Mouse (Mus musculus) liver, embryonic 11.5 days (tissue): ENCODE data around the gene Mxra7. TPM values are rescaled to one million over a fixed set of nuclear protein-coding genes. Genes with fewer than 3 reads are reported as not detected.
"Not testable (repeated sequence)": the region's sequence is repeated elsewhere in the genome, so short reads cannot be mapped to it uniquely, and the experiment has no call there.

ENCODE experiments used
- ATAC-seq: fragments of 200-750 bp; cut with Nextera tagmentation; replicated peaks from 2 replicates; pipeline ENCODE4 v1.8.0; 2017; ENCODE audit warnings: moderate number of reproducible peaks, mild to moderate bottlenecking, moderate TSS enrichment, moderate library complexity; ENCODE audit not compliant: low FRiP score
- DNase-seq: peaks from one replicate; pipeline ENCODE4 v3.0.0-alpha.2; 2017; ENCODE audit warnings: low spot score
- H3K27ac ChIP-seq: fragments of 300-500 bp; sonication (generic); 2 replicates; pipeline ENCODE4 v1.5.1; 2014; ENCODE audit warnings: mild to moderate bottlenecking, low read depth, low read length, control low read depth
- H3K27me3 ChIP-seq: fragments of 300-500 bp; sonication (generic); replicated peaks from 2 replicates; pipeline ENCODE4 v1.6.1; 2014; ENCODE audit warnings: low read length, mixed read lengths; ENCODE audit not compliant: control insufficient read depth, insufficient read depth
- H3K36me3 ChIP-seq: fragments of 300-500 bp; sonication (generic); 2 replicates; pipeline ENCODE4 v1.6.1; 2014; ENCODE audit warnings: mild to moderate bottlenecking, low read length, moderate library complexity, mixed read lengths; ENCODE audit not compliant: control insufficient read depth, insufficient read depth
- H3K4me1 ChIP-seq: fragments of 300-500 bp; sonication (generic); replicated peaks from 2 replicates; pipeline ENCODE4 v1.6.1; 2014; ENCODE audit warnings: low read length, mixed read lengths; ENCODE audit not compliant: control insufficient read depth, insufficient read depth
- H3K4me2 ChIP-seq: fragments of 300-500 bp; sonication (generic); 2 replicates; pipeline ENCODE4 v1.6.1; 2014; ENCODE audit warnings: mild to moderate bottlenecking, control low read depth, moderate library complexity
- H3K4me3 ChIP-seq: fragments of 300-500 bp; sonication (generic); 2 replicates; pipeline ENCODE4 v1.5.1; 2014; ENCODE audit warnings: low read depth, low read length, control low read depth
- H3K9ac ChIP-seq: fragments of 300-500 bp; sonication (generic); 2 replicates; pipeline ENCODE4 v1.6.1; 2014; ENCODE audit warnings: low read depth, low read length, control low read depth
- H3K9me3 ChIP-seq: fragments of 300-500 bp; sonication (generic); 2 replicates; pipeline ENCODE4 v1.6.1; 2016; ENCODE audit warnings: low read length, inconsistent platforms, mixed read lengths; ENCODE audit not compliant: control insufficient read depth
- WGBS: fragments of 180-500 bp; shearing (Covaris S2); extraction: QIAGEN DNeasy Blood & Tissue Kit; methylation state at CpG from one replicate; pipeline ENCODE4 v1.1.7; 2014; 5-methylcytosine and 5-hydroxymethylcytosine counted together
- polyA plus RNA-seq: library from polyadenylated mRNA; unstranded; fragments of >200 nt; fragmentation: Nextera tagmentation; extraction: Ambion mirVana; gene quantifications from 2 replicates; pipeline ENCODE4 v1.2.1, GENCODE M21; 2014

Mxra7 gene
- polyA plus RNA-seq, 1 experiment from 2014 or later, result 9.3 TPM

DNA sequence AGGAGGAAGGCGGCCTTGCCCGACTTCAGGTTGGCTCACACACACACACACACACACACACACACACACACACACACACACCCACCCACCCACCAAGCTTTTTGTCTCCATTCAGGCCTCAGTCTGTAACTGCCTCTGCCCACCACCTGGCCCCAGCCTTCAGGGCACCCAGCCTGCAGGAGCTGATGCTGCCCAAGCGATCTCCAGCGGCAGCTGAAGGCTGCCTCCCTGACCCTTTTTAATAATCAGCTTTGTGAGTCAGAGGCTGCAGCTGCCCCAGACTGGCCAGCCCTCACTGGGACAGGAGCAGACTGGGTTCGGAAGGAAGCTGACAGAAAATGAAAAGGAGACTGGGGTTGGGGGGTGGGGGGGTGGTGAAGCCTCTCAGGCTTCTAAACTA, 2.6 kb downstream of the Mxra7 start:
- H3K9me3 ChIP-seq, result no peaks in the 10 kb centered on the region
- H3K4me2 ChIP-seq, result no peak overlapping the region
- H3K36me3 ChIP-seq, result no peaks in the 10 kb centered on the region
- DNase-seq (no peak), ATAC-seq (no peak)
- H3K9ac ChIP-seq, result no peak overlapping the region
- no peak overlapping the region for H3K4me3 ChIP-seq
- H3K27ac ChIP-seq, result no peak overlapping the region; the same call in 1 of the 2 replicates
- peaks cover 3% of the 10 kb centered on the region; the same call in 1 of the 2 replicates for H3K27me3 ChIP-seq
- WGBS, result 59% methylated on average over 5 of the region's 5 CpGs
- peaks cover 11% of the 10 kb centered on the region for H3K4me1 ChIP-seq

DNA sequence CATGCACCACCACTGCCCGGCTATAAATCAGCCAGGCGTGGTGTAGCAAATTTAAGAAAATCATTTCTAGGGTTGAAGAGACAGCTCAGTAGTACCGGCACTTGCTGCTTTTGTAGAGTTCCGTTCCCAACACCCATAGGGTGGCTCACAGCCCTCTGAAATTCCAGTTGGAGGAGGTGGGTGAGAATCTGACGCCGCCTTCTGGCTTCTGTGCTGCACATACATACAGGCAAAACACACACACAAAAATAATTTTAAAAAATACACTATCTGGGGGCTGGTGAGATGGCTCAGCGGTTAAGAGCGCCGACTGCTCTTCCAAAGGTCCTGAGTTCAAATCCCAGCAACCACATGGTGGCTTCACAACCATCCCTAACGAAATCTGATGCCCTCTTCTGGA, 4.0 kb downstream of the Mxra7 start:
- H3K9ac ChIP-seq, H3K9me3 ChIP-seq, DNase-seq, ATAC-seq, H3K36me3 ChIP-seq, H3K27me3 ChIP-seq, H3K4me2 ChIP-seq, H3K4me3 ChIP-seq, H3K27ac ChIP-seq: not testable (repeated sequence)
- 90% methylated on average over 10 of the region's 10 CpGs for WGBS
- H3K4me1 ChIP-seq, result peaks cover 11% of the 10 kb centered on the region

DNA sequence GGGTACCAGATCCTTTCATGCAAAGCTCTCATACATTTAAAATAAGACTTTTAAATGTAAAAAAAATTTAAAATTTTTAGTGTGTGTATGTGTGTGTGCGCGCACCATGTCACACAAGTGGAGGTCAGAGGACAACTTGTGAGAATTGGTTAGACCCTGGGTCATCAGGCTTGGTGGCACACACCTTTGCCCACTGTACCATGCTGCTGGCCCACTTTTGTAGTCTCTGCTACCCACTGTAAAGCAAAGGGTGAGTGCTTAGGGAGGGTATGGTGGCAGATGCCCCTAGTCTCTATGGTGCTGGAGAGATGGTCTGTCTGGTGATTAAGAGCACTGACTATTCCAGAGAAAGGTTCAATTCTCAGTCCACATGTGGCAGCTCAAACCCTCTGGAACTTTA, 4.6 kb downstream of the Mxra7 start:
- DNase-seq (no peak), ATAC-seq (no peak)
- Histone ChIP-seq H3K4me2 (no peak overlapping the region), H3K4me3 (no peak overlapping the region), H3K9ac (no peak overlapping the region), H3K9me3 (no peaks in the 10 kb centered on the region), H3K4me1 (peaks cover 8% of the 10 kb centered on the region), H3K27me3 (peaks cover 3% of the 10 kb centered on the region; the same call in 1 of the 2 replicates), H3K36me3 (no peaks in the 10 kb centered on the region), H3K27ac (no peak overlapping the region)
- 90% methylated on average over 2 of the region's 2 CpGs for WGBS

DNA sequence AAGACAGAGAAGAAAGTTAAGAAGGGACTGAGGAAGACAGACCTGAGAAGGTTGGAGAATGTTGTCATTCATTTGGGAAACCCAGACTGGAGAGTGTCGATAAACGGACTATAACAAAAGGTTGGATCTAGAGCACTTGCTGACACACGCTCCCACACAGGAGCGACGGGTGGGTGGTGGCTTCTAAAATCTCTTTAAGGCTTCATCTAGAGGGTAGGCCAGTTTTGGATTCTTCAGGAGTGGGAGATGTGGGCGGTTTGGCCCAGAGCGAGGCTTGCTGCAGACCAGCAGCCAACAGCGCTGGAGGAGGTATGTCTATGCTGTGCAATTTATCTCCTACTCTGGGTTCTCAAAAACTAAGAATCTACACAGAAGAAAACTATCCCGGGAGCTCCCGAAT, 5.2 kb downstream of the Mxra7 start:
- H3K4me3 ChIP-seq, result no peak overlapping the region
- no peak overlapping the region for H3K27ac ChIP-seq
- ATAC-seq (no peak), DNase-seq (no peak)
- H3K27me3 ChIP-seq, result peaks cover 3% of the 10 kb centered on the region; the same call in 1 of the 2 replicates
- no peak overlapping the region for H3K4me2 ChIP-seq
- H3K36me3 ChIP-seq, result no peaks in the 10 kb centered on the region
- H3K4me1 ChIP-seq, result peaks cover 3% of the 10 kb centered on the region; the same call in 1 of the 2 replicates
- no peaks in the 10 kb centered on the region for H3K9me3 ChIP-seq
- WGBS, result 90% methylated on average over 10 of the region's 10 CpGs
- no peak overlapping the region for H3K9ac ChIP-seq

DNA sequence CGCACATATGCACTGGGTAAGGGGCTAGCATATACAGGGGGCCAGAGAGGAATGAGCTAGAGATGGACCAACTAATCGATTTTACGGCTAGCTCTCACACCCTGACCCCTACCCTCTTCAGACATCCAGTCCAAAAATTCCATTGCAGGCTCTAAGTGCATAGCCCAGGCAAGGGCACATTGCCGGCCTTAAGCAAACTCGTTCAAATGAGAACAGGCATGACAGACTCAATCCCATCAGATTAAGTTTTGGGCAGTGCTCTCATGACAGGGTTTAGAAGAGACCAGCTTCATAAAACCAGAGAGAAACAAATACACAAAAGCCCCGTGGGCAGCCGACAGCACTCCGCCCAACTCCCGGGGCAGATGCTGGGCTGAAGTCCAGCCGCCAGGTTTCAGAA, 5.6 kb downstream of the Mxra7 start:
- Histone ChIP-seq H3K9ac (no peak overlapping the region), H3K4me1 (peaks cover under 1% of the 10 kb centered on the region; the same call in 1 of the 2 replicates), H3K27me3 (peaks cover 2% of the 10 kb centered on the region; the same call in 1 of the 2 replicates), H3K4me2 (no peak overlapping the region), H3K36me3 (no peaks in the 10 kb centered on the region), H3K9me3 (no peaks in the 10 kb centered on the region), H3K27ac (no peak overlapping the region), H3K4me3 (no peak overlapping the region)
- no peak for DNase-seq
- 81% methylated on average over 10 of the region's 10 CpGs for WGBS
- no peak for ATAC-seq

DNA sequence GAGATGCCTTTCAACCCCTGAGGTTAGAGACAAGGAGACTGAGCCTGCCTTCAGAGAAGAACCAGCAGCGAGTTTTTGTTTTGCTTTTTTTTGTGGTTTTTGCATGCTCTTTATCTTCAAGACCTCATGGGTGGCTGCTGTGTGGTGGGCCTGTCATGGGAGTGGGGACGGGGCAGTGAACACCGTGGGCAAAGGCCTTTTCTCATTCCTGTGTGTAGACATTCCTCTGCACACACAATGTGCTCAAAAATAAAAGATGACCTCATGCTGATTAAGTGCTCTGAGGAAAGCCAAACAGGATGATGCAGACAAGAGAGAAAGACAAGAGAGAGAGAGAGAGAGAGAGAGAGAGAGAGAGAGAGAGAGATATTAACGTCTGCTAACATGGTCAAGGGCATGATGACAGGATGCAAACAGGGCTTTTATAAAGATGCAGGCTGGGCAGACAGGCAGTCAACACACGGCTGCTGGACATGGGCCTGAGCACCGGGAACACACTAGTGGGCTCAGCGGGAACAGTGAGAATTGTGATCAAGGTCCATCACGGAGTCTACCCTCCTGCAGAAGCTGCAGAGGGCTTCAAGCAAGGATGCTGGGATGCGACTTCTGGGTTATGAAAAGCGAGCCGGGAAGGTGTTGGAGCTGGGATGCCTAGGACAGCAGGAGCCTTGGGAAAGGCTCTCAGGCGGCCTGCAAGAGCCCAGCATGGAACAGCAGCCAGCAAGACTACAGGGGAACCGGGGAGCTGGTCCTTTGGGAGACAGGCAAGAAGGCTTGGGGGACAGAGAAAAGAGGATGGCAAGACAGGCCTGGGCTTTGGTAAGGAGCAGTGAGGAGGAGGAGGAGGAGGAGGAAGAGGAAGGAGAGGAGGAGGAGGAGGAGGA, 6.5 kb downstream of the Mxra7 start:
- ATAC-seq, result no peak
- H3K4me2 ChIP-seq, result no peak overlapping the region
- H3K9ac ChIP-seq, result no peak overlapping the region
- 61% methylated on average over 13 of the region's 13 CpGs for WGBS
- H3K4me1 ChIP-seq, result no peaks in the 10 kb centered on the region; the same call in 1 of the 2 replicates
- H3K9me3 ChIP-seq, result no peaks in the 10 kb centered on the region
- no peaks in the 10 kb centered on the region; the same call in 1 of the 2 replicates for H3K27me3 ChIP-seq
- no peak overlapping the region for H3K27ac ChIP-seq
- DNase-seq, result no peak
- H3K4me3 ChIP-seq, result no peak overlapping the region
- no peaks in the 10 kb centered on the region for H3K36me3 ChIP-seq

DNA sequence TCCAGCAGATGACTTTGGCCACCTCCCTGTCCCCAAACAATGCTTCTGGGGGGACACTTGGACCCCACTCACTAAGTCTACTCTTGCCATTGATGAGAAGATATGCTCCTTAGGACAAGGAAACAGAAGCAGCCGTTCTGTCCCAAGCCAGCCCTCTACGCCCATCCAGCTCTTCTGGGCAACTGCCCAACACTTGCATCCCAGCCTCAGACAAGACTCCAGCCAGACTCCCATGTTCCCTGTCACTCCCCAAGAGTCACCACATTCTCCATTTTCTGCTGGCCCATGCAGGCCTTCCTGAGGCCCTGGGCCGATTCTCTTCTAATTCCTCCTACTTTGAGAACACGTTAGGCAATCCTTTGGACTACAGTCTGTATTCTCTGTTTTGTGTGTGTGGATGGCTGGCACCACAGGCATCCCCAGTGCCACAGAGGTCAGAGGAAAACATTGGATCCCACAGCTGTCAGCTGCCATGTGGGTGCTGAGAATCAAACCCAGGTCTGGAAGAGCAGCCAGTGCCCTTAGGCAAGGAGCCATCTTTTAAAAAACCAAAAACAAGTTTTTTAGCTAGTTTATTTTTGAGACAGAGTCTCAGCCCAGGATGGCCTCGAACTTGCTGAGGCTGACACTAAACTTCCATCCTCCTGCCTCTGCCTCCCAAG, 7.8 kb downstream of the Mxra7 start:
- no peak overlapping the region for H3K4me2 ChIP-seq
- H3K27ac ChIP-seq, result no peak overlapping the region
- H3K9ac ChIP-seq, result no peak overlapping the region
- no peak for ATAC-seq
- 88% methylated on average over 5 of the region's 5 CpGs for WGBS
- H3K36me3 ChIP-seq, result no peaks in the 10 kb centered on the region
- peaks cover 4% of the 10 kb centered on the region for H3K4me1 ChIP-seq
- H3K4me3 ChIP-seq, result no peak overlapping the region
- no peak for DNase-seq
- no peaks in the 10 kb centered on the region for H3K9me3 ChIP-seq
- no peaks in the 10 kb centered on the region for H3K27me3 ChIP-seq

DNA sequence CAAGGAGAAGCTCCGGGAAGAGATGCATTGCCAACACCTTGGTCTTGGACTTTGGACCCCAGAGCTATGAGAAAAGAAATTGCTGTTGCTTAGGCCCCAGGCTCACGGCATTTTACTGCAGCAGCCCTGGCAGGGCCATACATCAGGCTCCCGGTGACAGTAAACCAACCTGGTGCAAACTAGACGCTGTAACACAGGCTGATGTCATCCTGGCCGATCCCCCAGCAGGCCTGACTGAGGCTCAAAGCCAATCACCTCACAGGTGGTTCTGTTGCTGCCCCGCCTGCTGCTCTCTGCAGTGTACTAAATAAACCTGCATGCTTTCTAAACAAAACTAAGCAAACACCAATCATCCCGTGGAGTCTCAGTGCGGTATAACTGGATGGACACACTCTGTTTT, 9.1 kb downstream of the Mxra7 start:
- no peak overlapping the region for H3K9ac ChIP-seq
- no peaks in the 10 kb centered on the region for H3K27me3 ChIP-seq
- H3K27ac ChIP-seq, result no peak overlapping the region
- DNase-seq (no peak), ATAC-seq (no peak)
- no peak overlapping the region for H3K4me3 ChIP-seq
- WGBS, result 54% methylated on average over 8 of the region's 8 CpGs
- H3K4me1 ChIP-seq, result peaks cover 18% of the 10 kb centered on the region
- H3K9me3 ChIP-seq, result no peaks in the 10 kb centered on the region
- H3K36me3 ChIP-seq, result no peaks in the 10 kb centered on the region
- no peak overlapping the region for H3K4me2 ChIP-seq
